Mouse (Mus musculus) midbrain, embryonic 14.5 days (tissue): Measurements from ENCODE around the gene Elavl1. TPM values are rescaled to one million over a fixed set of nuclear protein-coding genes. Genes with fewer than 3 reads are reported as not detected.
"Not testable (repeated sequence)": the region's sequence is repeated elsewhere in the genome, so short reads cannot be mapped to it uniquely, and the experiment has no call there.

Source experiments
- ATAC-seq: fragments of 200-750 bp; cut with Nextera tagmentation; 2 replicates; pipeline ENCODE4 v1.8.0; 2017; ENCODE audit warnings: moderate number of reproducible peaks, moderate library complexity; ENCODE audit not compliant: low FRiP score, low TSS enrichment
- DNase-seq: peaks from one replicate; pipeline ENCODE4 v3.0.0-alpha.2; 2015
- H3K27ac ChIP-seq: fragments of 300-500 bp; sonication (generic); replicated peaks from 2 replicates; pipeline ENCODE4 v1.5.1; 2014; ENCODE audit warnings: mild to moderate bottlenecking, low read depth, low read length, moderate library complexity
- H3K27me3 ChIP-seq: fragments of 300-500 bp; sonication (generic); 2 replicates; pipeline ENCODE4 v1.6.1; 2014; ENCODE audit warnings: low read length, control low read depth, mixed read lengths; ENCODE audit not compliant: control insufficient read depth, insufficient read depth
- H3K36me3 ChIP-seq: fragments of 300-500 bp; sonication (generic); 2 replicates; pipeline ENCODE4 v1.6.1; 2014; ENCODE audit warnings: low read length, control low read depth; ENCODE audit not compliant: control insufficient read depth, insufficient read depth
- H3K4me1 ChIP-seq: fragments of 300-500 bp; sonication (generic); 2 replicates; pipeline ENCODE4 v1.6.1; 2014; ENCODE audit warnings: mild to moderate bottlenecking, antibody characterized with exemption, low read length, control low read depth; ENCODE audit not compliant: control insufficient read depth, insufficient read depth
- H3K4me2 ChIP-seq: fragments of 300-500 bp; sonication (generic); 2 replicates; pipeline ENCODE4 v1.6.1; 2014; ENCODE audit warnings: mild to moderate bottlenecking, low read length, moderate library complexity
- H3K4me3 ChIP-seq: fragments of 300-500 bp; sonication (generic); replicated peaks from 2 replicates; pipeline ENCODE4 v1.5.1; 2014; ENCODE audit warnings: low read depth, low read length
- H3K9ac ChIP-seq: fragments of 300-500 bp; sonication (generic); replicated peaks from 2 replicates; pipeline ENCODE4 v1.6.1; 2014; ENCODE audit warnings: mild to moderate bottlenecking, low read length, moderate library complexity
- H3K9me3 ChIP-seq: fragments of 300-500 bp; sonication (generic); 2 replicates; pipeline ENCODE4 v1.6.1; 2016; ENCODE audit warnings: low read length, control low read depth, mixed read lengths; ENCODE audit not compliant: control insufficient read depth
- WGBS: fragments of 180-500 bp; shearing (Covaris S2); extraction: QIAGEN DNeasy Blood & Tissue Kit; methylation state at CpG from one replicate; pipeline ENCODE4 v1.1.7; 2014; 5-methylcytosine and 5-hydroxymethylcytosine counted together
- polyA plus RNA-seq: library from polyadenylated mRNA; unstranded; fragments of >200 nt; fragmentation: Nextera tagmentation; extraction: Ambion mirVana; gene quantifications from 2 replicates; pipeline ENCODE4 v1.2.1, GENCODE M21; 2014

The Elavl1 gene
- polyA plus RNA-seq, 1 experiment from 2014 or later: 157 TPM

DNA sequence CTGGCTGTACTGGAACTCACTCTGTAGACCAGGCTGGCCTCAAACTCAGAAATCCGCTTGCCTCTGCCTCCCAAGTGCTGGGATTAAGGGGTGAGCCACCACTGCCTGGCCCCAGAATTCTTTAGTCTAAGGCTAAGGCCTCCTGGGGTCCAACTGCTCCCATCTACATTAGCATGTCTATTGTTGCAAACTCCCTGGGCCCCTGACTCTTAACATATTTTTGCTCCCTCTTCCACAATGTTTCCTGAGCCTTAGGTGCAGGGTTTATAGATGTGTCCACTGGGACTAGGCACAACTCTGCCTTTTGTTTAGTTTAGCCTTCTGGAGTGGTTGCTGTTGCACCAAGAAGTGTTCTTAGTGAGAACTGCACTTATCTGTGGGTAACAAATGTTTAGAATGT is 29.3 kb upstream of the Elavl1 start:
- H3K9ac ChIP-seq: no peak overlapping the region
- H3K4me3 ChIP-seq: no peak overlapping the region
- WGBS: 83% methylated on average over 1 of the region's 1 CpGs
- H3K9me3 ChIP-seq: no peaks in the 10 kb centered on the region
- H3K27me3 ChIP-seq: no peaks in the 10 kb centered on the region
- ATAC-seq: no peak
- no peaks in the 10 kb centered on the region for H3K36me3 ChIP-seq
- no peak for DNase-seq
- no peak overlapping the region for H3K27ac ChIP-seq
- no peaks in the 10 kb centered on the region for H3K4me1 ChIP-seq
- H3K4me2 ChIP-seq: no peak overlapping the region

DNA sequence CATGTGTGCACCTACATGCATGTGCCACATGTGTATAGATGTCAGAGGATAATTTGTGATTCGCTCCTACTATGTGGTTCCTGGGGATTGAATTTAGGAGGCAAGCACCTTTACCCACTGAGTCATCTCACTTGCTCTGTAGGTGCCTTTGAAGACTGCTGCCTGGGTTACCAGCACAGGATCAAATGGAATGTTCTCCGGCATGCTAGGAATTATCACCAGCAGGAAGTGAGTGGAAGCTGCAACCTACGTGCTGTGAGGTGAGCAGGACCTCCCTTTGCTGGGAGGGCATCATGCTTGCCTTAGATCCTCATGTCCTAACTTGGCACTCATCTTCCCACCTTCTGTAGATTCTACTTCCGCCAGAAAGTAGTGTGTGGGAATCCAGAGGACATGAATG is 28.5 kb upstream of the Elavl1 start:
- no peak overlapping the region for H3K27ac ChIP-seq
- H3K4me2 ChIP-seq: no peak overlapping the region
- no peaks in the 10 kb centered on the region for H3K36me3 ChIP-seq
- DNase-seq (no peak), ATAC-seq (no peak)
- no peaks in the 10 kb centered on the region for H3K9me3 ChIP-seq
- 80% methylated on average over 4 of the region's 4 CpGs for WGBS
- H3K27me3 ChIP-seq: no peaks in the 10 kb centered on the region
- no peaks in the 10 kb centered on the region for H3K4me1 ChIP-seq
- no peak overlapping the region for H3K4me3 ChIP-seq
- H3K9ac ChIP-seq: no peak overlapping the region

DNA sequence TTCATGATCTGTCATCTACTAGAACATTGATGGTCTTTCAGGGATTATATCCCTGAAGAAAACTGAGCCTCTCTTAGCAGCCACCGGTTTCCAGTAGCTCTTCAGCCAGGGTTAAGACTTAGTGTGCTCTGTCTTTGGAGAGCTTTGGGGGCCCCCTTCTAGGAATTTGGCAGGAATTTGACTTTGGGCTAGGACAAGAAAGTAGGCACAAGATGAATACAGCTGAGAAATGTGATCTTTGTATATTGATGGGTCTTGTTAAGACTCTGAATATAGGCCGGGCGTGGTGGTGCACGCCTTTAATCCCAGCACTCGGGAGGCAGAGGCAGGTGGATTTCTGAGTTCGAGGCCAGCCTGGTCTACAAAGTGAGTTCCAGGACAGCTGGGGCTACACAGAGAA is 27.3 kb upstream of the Elavl1 start:
- not testable (repeated sequence) for H3K36me3 ChIP-seq, H3K27me3 ChIP-seq, H3K9ac ChIP-seq, ATAC-seq, H3K9me3 ChIP-seq, H3K4me1 ChIP-seq, DNase-seq, H3K4me2 ChIP-seq, H3K4me3 ChIP-seq, H3K27ac ChIP-seq
- WGBS: 94% methylated on average over 6 of the region's 6 CpGs

DNA sequence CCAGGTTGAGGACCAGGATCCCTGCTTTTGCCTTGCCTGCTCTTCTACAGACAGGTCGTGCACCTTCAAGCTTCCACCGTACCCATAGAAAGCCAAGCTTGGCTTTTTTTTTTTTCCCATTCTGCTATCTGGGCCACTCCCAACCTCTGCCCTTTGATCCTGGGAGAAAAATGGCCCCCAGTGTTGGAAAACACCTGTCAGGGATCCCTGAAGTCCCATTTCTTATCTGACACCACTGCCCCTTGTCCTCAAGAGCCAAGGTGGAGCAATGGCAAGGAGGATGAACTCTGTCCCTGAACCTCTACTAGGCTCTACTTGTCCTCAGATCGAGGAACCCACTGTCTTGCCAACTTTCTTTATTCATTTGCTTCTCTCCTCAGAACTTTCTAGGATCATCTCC is 25.4 kb upstream of the Elavl1 start:
- no peak for DNase-seq
- no peaks in the 10 kb centered on the region for H3K4me1 ChIP-seq
- no peak overlapping the region for H3K4me3 ChIP-seq
- H3K27ac ChIP-seq: no peak overlapping the region
- H3K27me3 ChIP-seq: no peaks in the 10 kb centered on the region
- H3K4me2 ChIP-seq: no peak overlapping the region
- H3K36me3 ChIP-seq: no peaks in the 10 kb centered on the region
- no peaks in the 10 kb centered on the region for H3K9me3 ChIP-seq
- ATAC-seq: no peak
- no peak overlapping the region for H3K9ac ChIP-seq
- 85% methylated on average over 3 of the region's 3 CpGs for WGBS

DNA sequence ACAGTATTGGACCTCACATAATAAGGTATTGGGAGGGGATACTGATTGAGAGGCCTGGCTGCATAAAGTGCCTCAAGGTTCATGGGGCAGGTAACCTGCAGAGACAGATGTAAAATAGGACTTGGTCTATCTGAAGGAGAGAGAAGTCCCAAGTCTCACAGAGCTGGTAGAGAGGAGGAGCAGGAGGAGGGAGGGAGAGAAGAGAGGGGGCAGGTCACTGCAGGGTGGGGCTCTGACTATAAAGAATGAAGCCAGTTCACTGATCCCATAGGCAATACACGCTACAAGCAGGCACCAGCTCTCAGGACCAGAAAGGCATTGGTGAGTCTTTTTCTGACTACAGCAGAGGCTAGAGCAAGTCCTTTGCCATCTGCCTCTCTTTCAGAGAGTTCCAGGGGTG is 24.1 kb upstream of the Elavl1 start:
- no peak overlapping the region for H3K4me2 ChIP-seq
- H3K9me3 ChIP-seq: no peaks in the 10 kb centered on the region
- H3K4me1 ChIP-seq: no peaks in the 10 kb centered on the region
- no peaks in the 10 kb centered on the region for H3K27me3 ChIP-seq
- DNase-seq (no peak), ATAC-seq (no peak)
- no peaks in the 10 kb centered on the region for H3K36me3 ChIP-seq
- H3K9ac ChIP-seq: no peak overlapping the region
- H3K4me3 ChIP-seq: no peak overlapping the region
- no peak overlapping the region for H3K27ac ChIP-seq
- 52% methylated on average over 1 of the region's 1 CpGs for WGBS

DNA sequence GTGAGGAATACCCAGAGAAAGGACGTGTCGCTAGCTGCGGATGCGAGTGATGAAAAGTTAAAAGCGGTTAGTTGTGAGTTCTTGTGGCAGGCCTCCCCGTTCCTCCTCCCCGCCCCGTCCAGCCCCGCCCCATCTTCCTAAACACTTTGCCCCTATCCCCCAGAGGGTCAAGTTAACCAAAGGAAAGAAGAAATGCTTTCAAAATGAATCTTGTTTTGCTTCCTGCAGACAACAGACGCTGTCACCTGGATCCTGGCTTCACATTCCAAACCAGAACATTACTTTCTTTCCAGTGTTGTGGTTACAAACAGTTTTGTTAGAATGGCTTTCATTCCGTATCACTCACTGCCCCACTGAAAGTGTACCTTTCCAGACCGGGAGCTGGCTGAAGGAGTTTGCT is 23.1 kb upstream of the Elavl1 start:
- no peak overlapping the region for H3K27ac ChIP-seq
- H3K27me3 ChIP-seq: no peaks in the 10 kb centered on the region
- no peaks in the 10 kb centered on the region for H3K36me3 ChIP-seq
- 50% methylated on average over 12 of the region's 12 CpGs for WGBS
- no peak overlapping the region for H3K4me2 ChIP-seq
- DNase-seq: no peak
- no peaks in the 10 kb centered on the region for H3K9me3 ChIP-seq
- no peak overlapping the region for H3K4me3 ChIP-seq
- H3K9ac ChIP-seq: no peak overlapping the region; the same call in 1 of the 2 replicates
- no peaks in the 10 kb centered on the region for H3K4me1 ChIP-seq
- no peak for ATAC-seq

DNA sequence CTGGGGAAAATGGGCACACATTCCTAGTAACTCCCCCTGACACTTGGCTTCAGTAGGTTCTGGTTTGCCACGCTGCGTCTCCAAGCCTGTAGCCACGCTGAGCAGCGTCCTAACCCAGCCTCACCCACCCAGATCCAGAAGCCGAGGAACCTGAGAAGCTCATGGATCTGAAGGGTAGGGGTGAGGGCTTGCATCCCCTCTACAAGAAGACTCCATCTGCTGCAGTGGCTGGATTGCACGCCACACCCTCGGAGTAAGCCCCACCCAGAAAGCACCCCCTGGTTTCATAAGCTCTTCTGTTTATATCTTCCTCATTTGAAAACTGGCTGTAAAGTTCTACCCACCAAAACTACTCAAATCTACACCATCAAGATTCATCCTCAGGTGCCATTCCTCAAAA is 22.4 kb upstream of the Elavl1 start:
- WGBS: 69% methylated on average over 7 of the region's 7 CpGs
- Histone ChIP-seq H3K4me2 (no peak overlapping the region), H3K27ac (no peak overlapping the region), H3K9ac (no peak overlapping the region), H3K36me3 (no peaks in the 10 kb centered on the region), H3K4me3 (no peak overlapping the region), H3K4me1 (no peaks in the 10 kb centered on the region), H3K9me3 (no peaks in the 10 kb centered on the region), H3K27me3 (no peaks in the 10 kb centered on the region)
- ATAC-seq: no peak
- DNase-seq: no peak

DNA sequence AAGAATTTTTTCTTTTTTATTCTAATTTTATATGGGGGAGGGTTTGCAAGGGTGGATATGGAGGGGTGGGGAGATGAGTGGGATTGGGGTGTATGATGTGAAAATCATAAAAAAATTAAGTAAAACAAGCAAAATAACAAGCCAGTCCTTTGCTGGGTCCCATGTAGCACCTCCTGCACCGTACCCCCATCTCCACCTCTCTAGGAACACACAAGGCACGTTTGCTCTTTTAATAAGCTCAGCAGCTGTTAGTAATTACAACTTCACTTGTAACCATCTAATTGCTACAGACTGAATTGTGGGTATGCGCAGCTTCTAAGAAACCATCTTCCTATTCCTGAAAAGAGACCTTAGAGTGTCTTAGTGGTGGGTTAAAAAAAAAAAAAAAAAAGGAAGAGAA is 15.0 kb upstream of the Elavl1 start:
- ATAC-seq: no peak

DNA sequence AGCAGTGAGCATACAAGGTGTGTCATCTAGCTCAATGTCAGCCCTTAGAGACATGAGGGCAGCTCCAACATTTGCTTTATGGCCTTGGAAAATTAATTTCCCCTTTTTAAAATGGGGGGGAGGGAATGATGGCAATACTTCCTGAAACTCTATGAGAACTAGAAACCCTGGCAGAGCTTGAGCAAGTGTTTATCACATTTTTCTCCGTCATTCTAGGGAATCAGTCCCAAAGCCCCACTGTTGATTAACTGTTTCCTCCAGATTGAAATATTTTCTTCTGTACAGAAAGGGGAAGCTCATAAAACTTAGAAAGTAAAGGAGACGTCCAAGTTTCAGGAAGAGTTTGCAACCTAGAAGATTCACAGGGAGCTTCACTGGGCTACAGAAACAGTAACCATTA is 10.5 kb upstream of the Elavl1 start:
- no peak overlapping the region for H3K27ac ChIP-seq
- H3K4me3 ChIP-seq: no peak overlapping the region
- no peak overlapping the region for H3K4me2 ChIP-seq
- H3K36me3 ChIP-seq: peaks cover 80% of the 10 kb centered on the region
- no peaks in the 10 kb centered on the region for H3K4me1 ChIP-seq
- DNase-seq (no peak), ATAC-seq (no peak)
- no peak overlapping the region for H3K9ac ChIP-seq
- H3K9me3 ChIP-seq: no peaks in the 10 kb centered on the region
- WGBS: 97% methylated on average over 2 of the region's 2 CpGs
- no peaks in the 10 kb centered on the region for H3K27me3 ChIP-seq

More for the DNA sequence above, 15.0 kb upstream of the Elavl1 start:
- 86% methylated on average over 3 of the region's 3 CpGs for WGBS
- H3K4me2 ChIP-seq: no peak overlapping the region
- peaks cover 38% of the 10 kb centered on the region for H3K36me3 ChIP-seq
- H3K27me3 ChIP-seq: no peaks in the 10 kb centered on the region
- no peaks in the 10 kb centered on the region for H3K9me3 ChIP-seq
- no peaks in the 10 kb centered on the region for H3K4me1 ChIP-seq
- no peak overlapping the region for H3K9ac ChIP-seq
- no peak for DNase-seq
- H3K27ac ChIP-seq: no peak overlapping the region
- no peak overlapping the region for H3K4me3 ChIP-seq
